Mouse (Mus musculus): ENCODE measurements around the gene Speer4d.
"Not testable (repeated sequence)": the region's sequence is repeated elsewhere in the genome, so short reads cannot be mapped to it uniquely, and the experiment has no call there.

The Speer4d gene

GRCm38 (mm10) chr5:15618764-15619163, at the start of gene Speer4d:
Gene Speer4d, plus strand, starts transcription at chr5:15619064.
- not testable (repeated sequence) for DNase-seq (ENCODE audit: low read depth, low spot score)

- not testable (repeated sequence) for DNase-seq (ENCODE audit: low read depth, low spot score)
Measured at GRCm38 (mm10) chr5:15573735-15574134, 45.1 kb upstream of the Speer4d start.

- DNase-seq (ENCODE audit: low read depth, low spot score) = not testable (repeated sequence)
Measured at GRCm38 (mm10) chr5:15577033-15577432, 41.8 kb upstream of the Speer4d start, which contains the start of gene Gm21083. Gene Gm21083, plus strand, starts transcription at chr5:15577333.

- not testable (repeated sequence) for DNase-seq (ENCODE audit: low read depth, low spot score)
Measured at GRCm38 (mm10) chr5:15586351-15586750, 32.5 kb upstream of the Speer4d start.

GRCm38 (mm10) chr5:15588291-15588690, 30.6 kb upstream of the Speer4d start:
- DNase-seq (ENCODE audit: low read depth, low spot score) = peak; percentile 10

GRCm38 (mm10) chr5:15590635-15591034, 28.2 kb upstream of the Speer4d start:
- not testable (repeated sequence) for DNase-seq (ENCODE audit: low read depth, low spot score)

GRCm38 (mm10) chr5:15591577-15591976, 27.3 kb upstream of the Speer4d start:
- not testable (repeated sequence) for DNase-seq (ENCODE audit: low read depth, low spot score)

- not testable (repeated sequence) for DNase-seq (ENCODE audit: low read depth, low spot score)
Measured at GRCm38 (mm10) chr5:15598831-15599230, 20.0 kb upstream of the Speer4d start.

- DNase-seq (ENCODE audit: low read depth, low spot score) = not testable (repeated sequence)
Measured at GRCm38 (mm10) chr5:15600342-15600741, 18.5 kb upstream of the Speer4d start.

- DNase-seq (ENCODE audit: low read depth, low spot score) = not testable (repeated sequence)
Measured at GRCm38 (mm10) chr5:15601481-15601880, 17.4 kb upstream of the Speer4d start.

GRCm38 (mm10) chr5:15601960-15602359, 16.9 kb upstream of the Speer4d start:
- DNase-seq (ENCODE audit: low read depth, low spot score) = not testable (repeated sequence)

- not testable (repeated sequence) for DNase-seq (ENCODE audit: low read depth, low spot score)
Measured at GRCm38 (mm10) chr5:15602424-15602947, 16.4 kb upstream of the Speer4d start.

- not testable (repeated sequence) for DNase-seq (ENCODE audit: low read depth, low spot score)
Measured at GRCm38 (mm10) chr5:15603008-15603407, 15.9 kb upstream of the Speer4d start.

- not testable (repeated sequence) for DNase-seq (ENCODE audit: low read depth, low spot score)
Measured at GRCm38 (mm10) chr5:15603585-15603984, 15.3 kb upstream of the Speer4d start.

- not testable (repeated sequence) for DNase-seq (ENCODE audit: low read depth, low spot score)
Measured at GRCm38 (mm10) chr5:15606677-15607076, 12.2 kb upstream of the Speer4d start.

- not testable (repeated sequence) for DNase-seq (ENCODE audit: low read depth, low spot score)
Measured at GRCm38 (mm10) chr5:15610695-15611094, 8.2 kb upstream of the Speer4d start.

- not testable (repeated sequence) for DNase-seq (ENCODE audit: low read depth, low spot score)
Measured at GRCm38 (mm10) chr5:15616195-15616594, 2.7 kb upstream of the Speer4d start.

GRCm38 (mm10) chr5:15628136-15628535, 9.3 kb downstream of the Speer4d start:
- not testable (repeated sequence) for DNase-seq (ENCODE audit: low read depth, low spot score)

- not testable (repeated sequence) for DNase-seq (ENCODE audit: low read depth, low spot score)
Measured at GRCm38 (mm10) chr5:15630068-15630467, 11.2 kb downstream of the Speer4d start.

- not testable (repeated sequence) for DNase-seq (ENCODE audit: low read depth, low spot score)
Measured at GRCm38 (mm10) chr5:15637637-15638036, 18.8 kb downstream of the Speer4d start.

- not testable (repeated sequence) for DNase-seq (ENCODE audit: low read depth, low spot score)
Measured at GRCm38 (mm10) chr5:15645707-15646106, 26.8 kb downstream of the Speer4d start.

- DNase-seq (ENCODE audit: low read depth, low spot score) = not testable (repeated sequence)
Measured at GRCm38 (mm10) chr5:15652334-15652733, 33.5 kb downstream of the Speer4d start.

- not testable (repeated sequence) for DNase-seq (ENCODE audit: low read depth, low spot score)
Measured at GRCm38 (mm10) chr5:15656959-15657358, 38.1 kb downstream of the Speer4d start, which contains the start of gene 4930572O03Rik. Gene 4930572O03Rik, minus strand, starts transcription at chr5:15657059.
